32 mouse cellular contexts compared by ENCODE assay signal in genomic region chr7:95823539-95823938, GRCm38 (mm10).
"Had no signal": no experiment of that assay in that cellular context is flagged by ENCODE, and none has a peak within 500 bp of the region (broad histone marks: within the 10 kb centered on the region; RNA-seq: fewer than 3 reads in every experiment).

No protein-coding gene starts in this region.

- H3K36me3 ChIP-seq: heart, embryonic 15.5 days; hindbrain, embryonic 10.5 days; hindbrain, embryonic 12.5 days; hindbrain, embryonic 13.5 days; hindbrain, embryonic 15.5 days; intestine, embryonic 15.5 days; kidney, embryonic 15.5 days had no signal

- H3K4me2 ChIP-seq: heart, embryonic 15.5 days; hindbrain, embryonic 12.5 days; hindbrain, embryonic 13.5 days; hindbrain, embryonic 14.5 days; hindbrain, embryonic 15.5 days; intestine, embryonic 15.5 days; kidney, embryonic 15.5 days had no signal

- H3K27ac ChIP-seq: heart, embryonic 15.5 days; hindbrain, embryonic 10.5 days; hindbrain, embryonic 12.5 days; hindbrain, embryonic 13.5 days; hindbrain, embryonic 14.5 days; hindbrain, embryonic 15.5 days; hindbrain, postnatal 0 days; intestine, embryonic 15.5 days; kidney, embryonic 15.5 days; kidney, postnatal 0 days; layer of hippocampus, adult 2 months; left cerebral cortex, adult 2 months had no signal

- DNase-seq: heart, postnatal 10 days; heart, postnatal 14 days; heart, postnatal 36 days; heart, postnatal 4 days; kidney, adult 11 months; kidney, adult 18-20 months; kidney, adult 2 months; kidney, adult 8-10 months; kidney, adult 9 months; kidney, postnatal 10 days; kidney, postnatal 14 days; kidney, postnatal 25 days; kidney, postnatal 36 days; kidney, postnatal 4 days; layer of hippocampus, adult 9-11 months; layer of hippocampus, postnatal 36 days had no signal

- H3K27me3 ChIP-seq: heart, embryonic 15.5 days; hindbrain, embryonic 12.5 days; hindbrain, embryonic 13.5 days; hindbrain, embryonic 15.5 days; intestine, embryonic 15.5 days; kidney, embryonic 15.5 days had no signal

- H3K4me1 ChIP-seq: heart, embryonic 15.5 days; hindbrain, embryonic 10.5 days; hindbrain, embryonic 12.5 days; hindbrain, embryonic 13.5 days; hindbrain, embryonic 15.5 days; intestine, embryonic 15.5 days; kidney, embryonic 15.5 days had no signal

- H3K9me3 ChIP-seq: heart, embryonic 15.5 days; hindbrain, embryonic 10.5 days; hindbrain, embryonic 12.5 days; hindbrain, embryonic 13.5 days; hindbrain, embryonic 15.5 days; intestine, embryonic 15.5 days; kidney, embryonic 15.5 days had no signal

- H3K4me3 ChIP-seq: heart, embryonic 15.5 days; hindbrain, embryonic 10.5 days; hindbrain, embryonic 12.5 days; hindbrain, embryonic 13.5 days; hindbrain, embryonic 15.5 days; intestine, embryonic 15.5 days; kidney, embryonic 15.5 days; layer of hippocampus, adult 2 months; left cerebral cortex, adult 2 months had no signal

- ATAC-seq: hindbrain, embryonic 16.5 days; hindbrain, postnatal 0 days; inflammation-experienced regulatory T-cells, adult 6 months; intestine, embryonic 15.5 days; intestine, embryonic 16.5 days; intestine, postnatal 0 days had no signal

- H3K9ac ChIP-seq: heart, embryonic 15.5 days; hindbrain, embryonic 12.5 days; hindbrain, embryonic 13.5 days; hindbrain, embryonic 14.5 days; hindbrain, embryonic 15.5 days; intestine, embryonic 15.5 days; kidney, embryonic 15.5 days had no signal
